Mouse (Mus musculus): ENCODE measurements around the gene Dgkb.

GRCm38 (mm10) chr12:38468191-38468590 is 650.7 kb downstream of the Dgkb start:
- TF ChIP-seq POLR2A (IDR thresholded peaks at IDR 0.05; ENCODE audit: control insufficient read depth, extremely low read depth, insufficient read depth, low read length, poor library complexity) (no peak), CTCF (IDR thresholded peaks at IDR 0.05; ENCODE audit: borderline replicate concordance, control insufficient read depth, extremely low read depth, insufficient read depth, low read length, poor library complexity) (no peak)

All from thymus, adult 2 months (tissue).